Mouse (Mus musculus) testis, postnatal 14 days (tissue): ENCODE data around the gene Elob.
A peak's percentile ranks its signal among the peaks of the same experiment; 100 is the strongest.

ENCODE experiments used
- DNase-seq: peaks from one replicate; pipeline ENCODE4 v3.0.0; 2021; ENCODE audit warnings: low spot score

Elob gene

DNA sequence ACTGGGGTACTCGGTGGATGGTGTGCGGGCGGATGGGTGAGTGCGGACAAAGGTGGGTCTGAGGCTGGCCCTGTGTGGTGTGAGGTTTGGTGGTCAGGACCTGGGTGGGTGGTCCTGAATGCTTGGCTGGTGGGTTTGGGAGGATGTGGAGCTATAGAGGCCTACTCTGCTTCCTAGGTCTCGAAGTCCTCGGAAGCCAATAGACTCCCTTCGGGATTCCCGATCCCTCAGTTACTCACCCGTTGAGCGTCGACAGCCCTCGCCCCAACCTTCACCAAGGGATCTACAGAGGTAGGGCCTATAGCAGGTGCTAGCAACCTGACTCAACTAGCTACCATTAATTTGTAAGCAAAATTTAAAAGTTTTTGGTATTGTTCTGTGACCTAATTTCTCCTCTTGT is 5.3 kb downstream of the Elob start:
- DNase-seq, result no peak

DNA sequence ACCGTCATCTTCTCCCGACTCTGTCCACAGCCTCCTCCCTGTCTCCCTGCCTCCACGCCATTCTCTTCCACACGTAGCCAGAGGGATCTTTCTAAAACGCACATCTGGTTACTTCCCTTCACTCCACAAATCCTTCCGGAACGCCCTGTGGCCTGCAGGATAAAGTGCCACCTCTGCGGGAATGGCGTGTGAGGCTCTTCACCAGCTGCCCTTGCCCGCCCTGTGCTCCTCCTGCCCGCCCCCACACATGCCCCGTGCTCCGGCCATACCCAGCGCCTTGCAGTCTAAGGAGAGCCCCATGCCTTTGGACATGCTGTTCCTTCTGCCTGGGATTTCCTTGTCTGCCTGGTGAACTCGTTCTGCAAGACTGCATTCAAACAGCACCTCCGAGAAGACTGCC is 5.9 kb downstream of the Elob start:
- DNase-seq, result peak; percentile 31

DNA sequence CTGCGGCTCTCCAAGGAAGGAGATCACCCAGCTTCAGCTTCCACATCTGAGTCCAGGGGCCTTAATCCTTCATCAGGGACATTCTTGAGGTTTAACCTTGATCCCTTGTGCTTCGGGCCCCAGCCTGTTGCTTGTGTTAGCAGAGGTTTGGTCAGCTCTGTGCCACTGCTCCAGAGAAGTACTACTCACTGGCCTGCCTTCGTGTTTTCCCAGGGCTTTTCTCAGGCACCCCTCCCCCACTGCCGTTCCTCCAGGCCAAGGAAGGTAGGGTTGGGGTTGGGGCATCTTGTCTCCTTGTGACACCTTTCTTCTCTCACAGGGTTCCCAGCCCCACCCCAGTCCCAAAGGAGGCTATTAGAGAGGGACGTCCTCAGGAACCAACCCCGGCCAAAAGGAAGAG is 6.8 kb downstream of the Elob start:
- DNase-seq, result no peak

DNA sequence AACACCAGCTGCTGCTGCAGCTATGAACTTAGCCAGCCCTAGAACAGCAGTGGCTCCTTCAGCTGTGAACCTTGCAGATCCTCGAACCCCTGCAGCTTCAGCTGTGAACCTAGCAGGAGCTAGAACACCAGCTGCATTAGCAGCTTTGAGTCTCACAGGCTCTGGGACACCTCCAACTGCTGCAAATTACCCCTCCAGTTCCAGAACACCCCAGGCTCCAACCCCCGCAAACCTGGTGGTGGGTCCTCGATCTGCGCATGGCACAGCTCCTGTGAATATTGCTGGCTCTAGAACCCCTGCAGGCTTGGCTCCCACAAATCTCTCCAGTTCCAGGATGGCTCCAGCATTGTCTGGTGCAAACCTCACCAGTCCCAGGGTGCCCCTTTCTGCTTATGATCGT is 8.2 kb downstream of the Elob start:
- no peak for DNase-seq

DNA sequence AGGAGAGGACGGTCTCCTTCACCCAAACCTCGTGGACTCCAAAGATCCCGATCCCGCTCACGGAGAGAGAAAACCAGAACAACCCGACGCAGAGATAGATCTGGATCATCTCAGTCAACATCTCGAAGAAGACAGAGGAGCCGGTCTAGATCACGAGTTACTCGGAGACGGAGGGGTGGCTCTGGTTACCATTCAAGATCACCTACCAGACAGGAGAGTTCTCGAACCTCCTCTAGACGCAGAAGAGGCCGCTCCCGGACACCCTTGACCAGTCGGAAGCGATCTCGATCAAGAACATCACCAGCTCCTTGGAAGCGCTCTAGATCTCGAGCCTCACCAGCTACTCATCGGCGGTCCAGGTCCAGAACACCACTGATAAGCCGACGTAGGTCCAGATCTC is 9.7 kb downstream of the Elob start:
- DNase-seq, result peak; percentile 16

DNA sequence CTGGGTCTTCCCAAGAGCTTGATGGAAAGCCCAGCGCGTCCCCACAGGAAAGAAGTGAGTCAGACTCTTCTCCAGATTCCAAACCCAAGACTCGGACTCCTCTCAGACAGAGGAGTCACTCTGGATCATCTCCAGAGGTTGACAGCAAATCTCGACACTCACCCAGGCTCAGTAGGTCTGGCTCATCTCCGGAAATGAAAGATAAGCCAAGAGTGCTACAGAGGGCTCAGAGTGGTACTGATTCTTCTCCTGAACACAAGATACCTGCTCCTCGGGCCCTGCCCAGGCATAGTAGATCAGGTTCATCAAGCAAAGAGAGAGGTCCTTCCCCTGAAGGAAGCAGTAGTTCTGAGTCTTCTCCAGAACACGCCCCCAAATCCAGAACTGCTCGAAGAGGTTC is 10.4 kb downstream of the Elob start:
- DNase-seq, result no peak

DNA sequence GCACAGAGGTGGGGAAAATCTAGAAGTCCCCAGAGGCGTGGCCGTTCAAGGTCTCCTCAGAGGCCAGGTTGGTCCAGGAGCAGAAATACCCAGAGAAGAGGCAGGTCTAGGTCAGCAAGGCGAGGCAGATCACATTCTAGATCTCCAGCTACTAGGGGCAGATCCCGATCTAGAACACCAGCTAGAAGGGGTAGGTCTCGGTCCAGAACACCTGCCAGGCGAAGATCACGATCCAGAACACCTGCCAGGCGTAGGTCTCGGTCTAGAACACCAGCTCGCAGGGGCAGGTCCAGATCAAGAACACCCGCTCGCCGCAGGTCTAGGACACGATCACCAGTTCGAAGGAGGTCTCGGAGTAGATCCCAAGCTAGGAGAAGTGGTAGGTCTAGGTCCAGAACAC is 13.3 kb downstream of the Elob start:
- no peak for DNase-seq

DNA sequence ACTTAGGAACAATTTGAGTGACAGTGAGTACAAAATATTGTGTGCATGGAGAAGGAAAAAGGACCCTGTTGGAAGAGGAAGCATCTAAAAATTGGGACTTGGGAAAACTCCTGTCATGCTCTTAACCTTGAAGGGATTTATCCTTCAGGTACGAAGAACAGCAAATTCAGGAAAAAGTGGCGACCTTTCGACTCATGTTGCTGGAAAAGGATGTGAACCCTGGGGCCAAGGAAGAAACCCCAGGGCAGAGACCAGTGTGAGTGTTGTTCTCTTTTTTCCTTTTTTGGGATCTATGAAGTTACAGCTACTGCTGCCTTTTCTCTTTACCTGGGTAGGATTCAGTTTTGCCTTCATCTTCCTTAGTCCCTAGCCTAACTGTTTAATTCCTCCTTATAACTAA is 21.0 kb downstream of the Elob start:
- no peak for DNase-seq

DNA sequence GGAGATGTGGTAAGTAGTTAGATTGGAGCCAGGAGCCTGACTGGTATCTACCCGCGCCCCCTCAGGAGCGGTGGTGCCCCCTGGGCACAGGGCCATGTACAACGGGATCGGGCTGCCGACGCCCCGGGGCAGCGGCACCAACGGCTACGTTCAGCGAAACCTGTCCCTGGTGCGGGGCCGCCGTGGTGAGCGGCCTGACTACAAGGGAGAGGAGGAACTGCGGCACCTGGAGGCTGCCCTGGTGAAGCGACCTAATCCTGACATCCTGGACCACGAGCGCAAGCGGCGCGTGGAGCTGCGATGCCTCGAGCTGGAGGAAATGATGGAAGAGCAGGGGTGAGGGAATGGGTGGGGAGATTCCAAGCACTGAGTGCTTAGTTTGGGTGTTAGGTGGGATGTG is 22.1 kb downstream of the Elob start:
- peak; percentile 21 for DNase-seq

DNA sequence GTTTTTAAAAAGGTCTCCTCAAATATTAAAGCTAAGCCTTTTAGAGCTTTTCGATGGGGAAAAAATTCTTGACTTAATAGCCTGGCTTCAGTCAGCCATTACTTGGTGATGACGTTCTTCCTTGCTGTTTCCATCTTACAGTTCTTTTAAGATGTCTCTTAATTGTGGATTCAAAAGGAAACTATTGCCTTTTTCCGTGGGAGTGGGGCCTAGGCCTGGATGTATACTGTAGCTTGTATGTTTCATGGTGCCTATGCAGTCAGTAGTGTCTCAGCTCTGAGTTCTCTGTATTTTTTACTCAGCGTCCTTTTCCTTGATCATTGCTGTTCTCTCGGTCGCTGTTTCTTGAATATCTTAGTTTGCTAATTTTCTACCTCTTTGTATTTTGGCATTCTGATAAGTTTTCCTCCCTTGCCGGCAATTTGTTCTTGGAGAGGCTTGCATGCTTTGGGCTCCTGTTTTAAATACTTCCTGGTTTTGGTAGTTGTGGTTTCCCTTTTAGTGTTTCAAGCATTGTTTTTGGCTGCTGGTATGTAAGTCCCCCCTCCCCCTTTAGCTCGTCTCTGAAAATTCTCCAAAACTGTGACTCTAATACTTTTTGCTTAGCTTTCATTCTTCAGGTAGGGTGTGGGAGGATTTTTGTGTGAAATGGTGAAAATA is 24.4 kb downstream of the Elob start:
- no peak for DNase-seq

DNA sequence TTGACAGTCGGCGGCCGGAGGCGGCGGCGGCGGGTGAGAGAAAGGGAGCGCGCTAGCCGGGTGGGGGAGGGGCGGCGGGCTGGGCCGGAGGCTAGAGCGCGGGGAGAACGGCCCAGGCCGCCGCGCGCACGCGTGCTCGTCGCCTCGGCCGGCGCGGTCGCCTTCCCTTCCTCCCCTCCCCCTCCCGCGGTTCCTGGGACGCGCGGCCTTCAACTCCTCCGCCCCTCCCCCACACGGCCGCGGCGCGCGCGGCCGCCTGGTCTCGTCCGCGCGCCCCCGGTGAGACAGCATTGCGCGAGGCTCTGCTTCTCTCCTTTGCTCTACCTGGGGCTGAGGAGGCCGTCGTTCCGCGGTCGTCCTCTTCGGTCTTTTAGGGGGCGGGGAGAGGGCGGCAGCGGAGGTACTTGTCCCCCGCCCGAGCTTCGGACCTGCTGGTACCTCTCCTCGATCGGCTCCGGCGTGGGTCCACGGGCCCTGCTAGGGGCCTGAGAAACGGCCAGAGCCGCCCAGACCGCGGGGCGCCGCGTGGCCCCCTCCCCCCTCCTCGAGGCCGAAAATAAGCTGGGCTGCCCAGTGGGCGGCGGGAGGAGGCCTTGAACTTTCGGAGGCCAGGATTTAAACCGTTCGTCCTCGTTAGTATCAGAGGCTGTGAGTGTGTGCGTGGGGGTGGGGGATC is 25.4 kb downstream of the Elob start:
- peak; percentile 89 for DNase-seq

DNA sequence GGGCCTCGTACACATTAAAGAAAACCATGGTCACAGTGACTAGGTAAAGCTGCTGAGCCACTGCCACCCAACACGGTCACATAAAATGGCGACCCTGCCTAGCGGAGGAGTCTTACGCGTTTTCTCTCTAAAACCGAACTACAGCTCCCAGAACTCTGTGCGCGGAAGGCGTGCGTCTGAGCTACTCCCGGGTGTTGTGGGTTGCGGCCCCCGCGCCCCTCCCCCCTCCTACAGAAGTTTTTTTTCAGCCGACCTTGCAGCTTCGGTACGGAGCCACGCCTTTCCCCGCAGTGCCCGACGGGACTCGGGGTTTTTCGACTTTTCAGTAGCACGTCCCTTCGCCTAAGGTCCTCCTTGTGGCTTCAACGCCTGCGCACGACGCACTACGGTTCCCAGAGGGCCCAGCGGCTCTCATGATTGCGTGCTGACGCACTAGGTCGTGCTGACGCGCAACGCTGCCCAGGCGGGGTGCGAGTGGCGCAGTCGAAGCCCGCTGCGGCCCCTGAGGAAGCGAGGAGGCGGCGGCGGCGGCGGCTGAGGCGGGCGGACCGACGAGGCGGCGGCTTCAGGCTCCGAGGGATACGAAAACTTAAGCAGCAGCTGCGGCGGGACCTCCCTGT is 26.1 kb downstream of the Elob start:
- peak; percentile 99 for DNase-seq

DNA sequence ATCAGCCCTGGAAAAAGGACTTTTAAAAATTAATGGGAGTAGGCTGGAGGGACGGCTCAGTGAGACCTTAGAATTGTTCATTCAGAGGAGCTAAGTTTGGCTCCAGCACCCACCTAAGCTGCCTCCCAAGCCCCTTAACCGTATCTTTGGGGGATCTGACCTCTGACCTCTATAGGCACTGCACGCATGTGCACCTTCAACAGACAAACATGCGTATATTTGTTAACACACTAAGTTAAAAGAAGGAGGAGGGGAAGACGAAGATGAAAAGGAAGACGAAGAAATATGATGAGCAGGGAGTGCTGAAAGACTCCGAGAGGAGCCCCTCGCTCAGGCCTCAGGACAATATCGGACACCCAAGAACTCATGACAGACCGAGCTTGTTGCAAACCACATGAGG is 27.3 kb downstream of the Elob start:
- no peak for DNase-seq

DNA sequence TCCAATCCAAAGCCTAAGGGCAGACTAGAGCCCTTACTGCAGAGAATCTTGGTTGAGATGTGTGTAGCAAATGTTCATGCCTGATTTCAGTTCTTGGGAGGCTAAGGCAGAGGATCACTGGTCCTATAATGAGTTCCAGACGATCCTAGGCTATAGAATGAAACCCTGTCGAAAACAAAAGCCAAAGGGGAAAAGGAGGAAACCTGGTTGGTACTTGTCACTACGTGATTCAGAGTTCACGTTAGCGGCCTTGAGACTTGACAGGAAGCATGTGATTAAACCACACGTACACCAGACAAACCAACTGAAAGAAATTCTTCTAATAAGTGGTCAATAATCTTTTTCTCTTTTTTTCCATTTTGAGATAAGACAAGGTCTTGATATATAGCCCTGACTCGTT is 31.6 kb downstream of the Elob start:
- DNase-seq, result no peak

DNA sequence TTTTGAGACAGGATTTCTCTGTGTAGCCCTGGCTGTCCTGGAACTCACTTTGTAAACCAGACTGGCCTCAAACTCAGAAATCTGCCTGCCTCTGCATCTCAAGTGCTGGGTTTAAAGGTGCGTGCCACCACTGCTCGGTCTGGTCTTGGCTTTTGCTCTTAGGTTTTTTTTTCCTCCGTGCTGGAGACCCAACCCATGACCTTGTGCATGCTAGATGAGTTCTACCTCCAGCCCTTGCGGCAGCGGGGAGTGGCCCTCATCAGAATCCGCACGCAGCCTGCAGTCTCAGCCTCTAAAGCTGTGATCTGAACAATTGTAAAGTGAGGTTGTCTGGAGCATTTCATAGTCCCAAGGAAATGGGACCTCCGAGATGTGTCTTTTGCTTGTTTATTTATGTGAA is 33.6 kb downstream of the Elob start:
- DNase-seq, result no peak

DNA sequence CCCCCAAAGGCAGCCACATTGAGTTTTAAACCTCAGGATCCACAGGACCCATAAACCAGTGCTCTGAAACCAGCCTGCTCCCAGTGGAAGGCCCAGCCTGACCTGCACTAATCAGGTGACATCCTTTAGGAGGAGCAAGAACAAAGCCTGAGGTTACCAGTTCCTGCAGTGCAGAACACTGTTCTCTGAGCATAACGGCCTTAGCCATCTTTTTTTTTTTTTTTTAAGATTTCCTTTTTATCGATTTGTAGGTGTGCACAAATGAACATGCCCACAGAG is 37.9 kb downstream of the Elob start:
- DNase-seq, result no peak

DNA sequence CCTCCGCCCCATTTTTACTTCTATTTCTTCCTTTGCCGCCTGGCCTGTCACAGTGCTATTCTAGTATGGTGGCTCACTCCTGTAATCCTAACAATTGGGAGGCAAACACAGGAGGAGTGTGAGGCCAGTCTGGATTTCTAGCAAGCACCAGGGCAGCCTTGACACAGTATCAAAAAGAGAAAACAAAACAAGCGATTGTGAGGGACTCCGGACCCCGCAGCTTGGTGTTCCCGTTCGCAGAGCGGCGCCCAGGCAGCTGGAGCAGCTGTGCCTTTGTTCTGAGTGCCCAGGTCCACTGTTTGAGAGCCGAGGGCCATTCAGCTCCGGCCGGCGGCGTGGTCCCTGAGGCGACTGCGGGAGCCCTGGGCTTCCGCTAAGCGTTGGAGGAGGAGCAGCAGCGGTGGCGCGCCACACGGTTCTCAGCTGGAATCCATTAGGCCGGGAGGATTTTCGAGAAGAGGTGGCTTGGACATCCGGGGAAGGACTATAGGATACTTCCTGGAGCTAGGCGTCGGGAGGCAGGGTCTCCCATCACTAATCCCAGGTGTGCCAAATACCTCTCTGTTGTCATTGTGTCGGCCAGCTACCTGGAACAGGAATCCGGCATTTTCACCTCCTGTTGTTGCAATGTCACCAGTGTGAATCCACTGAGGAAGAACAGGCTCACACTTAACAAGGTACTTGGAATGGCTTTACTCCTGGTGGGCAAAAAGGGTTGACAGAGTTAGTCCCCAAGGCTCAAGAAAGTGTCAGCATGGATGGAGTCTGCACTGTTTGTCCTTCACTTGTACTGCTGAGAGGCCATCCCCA is 38.5 kb downstream of the Elob start, which contains the start of gene Srrm2:
Gene Srrm2, plus strand, starts transcription at position 264 of the 810 bp plus-strand sequence.
- peak; percentile 54 for DNase-seq

DNA sequence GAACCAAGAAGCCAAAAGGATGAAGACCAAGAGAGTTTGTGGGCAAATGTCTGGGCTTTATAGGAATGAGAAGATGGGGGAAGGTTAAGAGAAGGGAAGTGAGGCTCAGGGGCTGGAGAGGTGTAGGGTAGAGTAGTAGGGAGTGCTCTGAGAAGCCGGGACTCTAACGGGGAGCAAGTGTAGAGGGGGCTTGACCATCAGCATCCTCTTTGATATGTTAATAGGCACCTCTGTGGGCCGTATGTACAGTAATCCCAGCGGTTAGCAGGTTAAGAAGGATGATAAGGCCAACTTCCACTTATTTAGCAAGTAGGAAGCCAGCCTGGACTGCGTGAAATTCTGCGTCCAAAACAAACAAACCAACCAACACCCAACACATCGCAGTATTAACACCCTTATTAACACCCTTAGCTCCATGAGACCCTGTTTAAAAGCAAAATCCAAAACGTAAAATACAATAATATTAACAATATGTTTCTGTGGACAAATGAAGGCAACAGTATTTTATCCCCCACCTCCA is 39.1 kb downstream of the Elob start:
- DNase-seq, result no peak

DNA sequence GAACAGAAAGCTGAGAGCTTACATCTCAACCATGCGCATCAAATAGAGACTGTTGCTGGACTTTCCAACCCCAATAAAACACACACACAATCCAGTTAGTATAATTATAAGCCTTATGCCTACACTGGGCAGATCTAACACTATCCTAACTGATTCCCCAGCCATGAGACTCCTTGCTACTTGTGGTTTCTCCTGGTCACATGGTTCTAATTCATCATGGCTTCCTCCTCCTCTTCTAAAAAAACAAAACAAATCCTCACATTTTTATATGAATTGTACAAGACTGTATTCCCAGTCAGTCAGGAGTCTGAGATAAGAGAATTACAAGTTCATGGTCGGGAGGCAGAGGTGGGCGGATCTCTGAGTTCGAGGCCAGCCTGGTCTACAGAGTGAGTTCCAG is 40.0 kb downstream of the Elob start:
- DNase-seq, result no peak

DNA sequence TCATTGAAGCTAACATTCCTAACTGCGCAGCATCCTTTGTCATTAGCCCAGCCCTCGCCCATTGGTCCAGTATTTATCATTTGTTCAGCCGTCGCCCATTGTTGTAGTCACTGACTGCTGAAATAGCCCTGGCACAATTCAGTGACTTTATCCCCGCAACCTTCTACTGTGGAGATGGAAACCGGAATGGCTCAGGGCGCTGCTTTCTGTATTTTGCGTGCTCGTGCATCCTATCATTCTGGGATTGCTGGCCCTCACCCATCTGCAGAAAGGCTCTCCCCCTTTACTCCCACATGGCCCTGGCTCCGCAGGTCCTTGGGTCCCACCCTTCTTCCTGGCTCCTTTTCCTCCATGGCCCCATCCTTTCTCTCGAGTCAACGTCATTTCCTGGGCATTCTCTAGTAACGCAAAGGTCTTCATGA is 42.4 kb downstream of the Elob start:
- DNase-seq, result no peak

DNA sequence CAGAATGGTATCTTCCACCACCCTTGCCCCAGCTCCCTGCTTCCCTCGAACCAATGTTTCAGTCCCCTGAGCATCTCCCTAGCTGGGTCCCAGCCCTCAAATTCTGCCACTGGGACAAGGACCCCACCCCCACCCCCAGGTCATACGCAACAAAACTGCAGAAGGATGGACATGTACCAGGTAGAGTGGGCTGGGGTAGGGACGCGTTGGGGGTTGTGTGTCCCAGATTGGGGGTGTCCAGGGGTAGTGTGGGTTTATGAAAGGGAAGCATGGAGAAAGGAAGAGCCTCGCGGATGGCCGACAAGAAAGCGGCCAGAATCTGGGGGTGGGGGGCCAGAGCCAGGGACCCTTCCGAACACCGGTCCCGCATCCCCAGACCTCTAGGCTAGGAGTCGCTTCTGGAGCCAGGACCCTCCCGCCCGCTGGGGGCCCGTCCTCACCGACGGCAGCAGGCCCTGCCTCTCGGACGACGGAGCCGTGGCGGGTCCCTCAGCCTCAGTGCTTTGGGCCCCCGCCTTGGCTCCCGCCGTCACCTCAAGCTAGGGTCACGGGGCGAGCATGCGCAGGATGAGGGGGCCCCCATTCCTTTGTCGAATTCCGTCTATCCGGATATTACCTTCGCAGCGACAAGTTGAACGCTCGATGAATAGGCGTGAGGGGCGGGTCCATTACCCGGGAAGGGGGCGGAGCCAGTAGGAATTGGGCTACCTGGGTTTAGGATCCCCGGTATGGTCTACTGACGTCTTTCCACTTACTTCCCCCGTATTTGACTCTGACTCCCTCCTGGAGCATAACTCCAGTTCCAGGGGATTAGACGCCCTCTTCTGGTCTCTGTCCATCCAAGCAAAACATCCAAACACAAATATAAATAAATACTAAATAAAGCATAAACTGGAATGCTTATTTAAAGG is 43.1 kb downstream of the Elob start, which contains the start of gene Flywch2:
Gene Flywch2, minus strand, starts transcription at position 521 of the 911 bp plus-strand sequence.
- DNase-seq, result peak; percentile 81

DNA sequence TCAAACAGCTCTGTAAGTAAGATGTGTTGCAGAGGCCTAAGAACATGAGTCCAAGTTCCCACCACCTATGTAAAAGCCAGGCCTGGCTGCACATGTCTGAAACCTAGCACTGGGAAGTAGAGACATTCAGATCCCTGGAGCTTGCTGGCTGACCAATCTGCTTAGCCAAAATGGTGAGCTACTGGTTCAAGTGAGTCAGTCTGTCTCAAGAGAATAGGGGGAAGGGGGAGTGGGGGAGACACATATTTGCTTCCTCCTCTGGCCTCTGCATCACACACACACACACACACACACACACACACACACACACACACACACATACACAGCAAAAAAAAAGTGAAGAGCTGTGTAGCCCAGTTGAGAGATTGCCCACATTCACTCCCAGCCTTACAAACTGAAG is 45.6 kb downstream of the Elob start:
- DNase-seq, result no peak
